Mouse (Mus musculus): Measurements from ENCODE around the gene Hoxc11.

The Hoxc11 gene

DNA sequence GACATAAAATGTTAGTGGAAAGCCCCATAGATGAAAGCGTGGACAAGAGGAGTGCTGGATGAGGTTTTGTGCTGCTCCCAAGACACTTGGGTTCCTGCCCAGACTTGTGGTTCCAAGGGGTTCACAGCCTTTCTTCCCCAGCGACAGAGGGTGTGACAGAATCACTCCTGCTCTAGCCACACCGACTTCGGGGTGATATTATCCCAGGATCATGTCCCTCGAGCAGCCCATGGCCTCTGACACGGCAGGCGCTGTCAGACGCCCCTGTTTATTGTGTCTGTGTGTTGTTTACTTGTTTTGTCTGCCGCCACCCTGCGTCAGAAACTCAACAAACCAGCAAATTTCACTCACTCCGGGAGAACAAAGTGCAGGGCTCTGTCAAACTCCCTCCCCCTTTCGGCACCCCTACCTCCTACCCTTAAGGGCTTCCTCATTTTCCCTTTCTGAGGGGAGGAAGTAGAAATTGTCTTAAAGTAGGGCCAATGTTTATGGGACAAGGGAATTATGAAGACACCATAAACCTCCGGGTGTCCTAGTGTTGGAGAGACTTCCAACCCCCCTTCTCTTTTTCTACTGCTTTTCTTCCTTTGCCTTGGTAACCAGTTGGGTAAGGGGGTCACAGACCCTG, 48.7 kb downstream of the Hoxc11 start:
- no peak for DNase-seq (ENCODE audit: low read depth, low spot score)

GRCm38 (mm10) chr15:103005308-103005707, 51.1 kb downstream of the Hoxc11 start:
- no peak for DNase-seq (ENCODE audit: low read depth, low spot score)

DNA sequence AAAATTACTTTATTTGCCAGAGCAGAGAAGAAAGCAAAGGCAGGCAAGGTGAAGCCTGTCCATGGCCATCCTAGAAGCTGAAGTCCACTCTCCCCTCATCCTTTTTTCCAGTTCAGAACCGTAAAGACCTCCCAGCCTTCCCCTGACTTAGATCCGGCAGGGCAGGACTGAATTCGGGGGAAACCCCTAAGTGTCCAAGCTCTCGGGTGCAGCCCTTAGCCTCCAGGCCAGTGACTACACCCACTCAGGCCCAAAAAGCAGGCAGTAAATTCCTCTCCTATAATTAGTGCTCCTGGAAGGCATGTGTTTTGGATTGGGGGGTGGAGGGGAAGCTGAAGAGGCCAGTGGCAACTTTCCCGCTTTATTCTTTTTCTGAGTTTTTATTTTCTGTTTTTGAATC, 51.6 kb downstream of the Hoxc11 start:
- DNase-seq (ENCODE audit: low read depth, low spot score) = no peak

DNA sequence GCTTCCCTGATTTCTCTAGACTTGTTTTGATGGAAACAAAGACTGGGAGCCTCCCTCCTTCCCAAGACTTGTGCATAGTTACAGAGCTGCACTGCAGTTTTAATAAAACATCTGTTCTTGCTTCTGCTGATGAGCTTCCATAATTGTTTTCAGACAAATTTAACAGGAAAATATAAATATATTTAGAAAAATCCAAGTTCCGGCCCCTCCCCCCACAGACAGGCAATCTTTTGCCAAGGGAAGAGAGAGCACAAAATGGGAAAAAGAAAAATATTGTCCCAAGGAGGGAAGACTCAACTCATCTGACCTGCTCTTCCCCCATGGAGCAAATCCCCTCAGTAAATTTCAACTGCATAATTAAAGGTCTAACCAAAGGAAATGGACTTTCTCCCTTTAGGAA, 52.1 kb downstream of the Hoxc11 start:
- no peak for DNase-seq (ENCODE audit: low read depth, low spot score)
